Comparison of ENCODE assay signal across 8 mouse cellular contexts in the genomic region with DNA sequence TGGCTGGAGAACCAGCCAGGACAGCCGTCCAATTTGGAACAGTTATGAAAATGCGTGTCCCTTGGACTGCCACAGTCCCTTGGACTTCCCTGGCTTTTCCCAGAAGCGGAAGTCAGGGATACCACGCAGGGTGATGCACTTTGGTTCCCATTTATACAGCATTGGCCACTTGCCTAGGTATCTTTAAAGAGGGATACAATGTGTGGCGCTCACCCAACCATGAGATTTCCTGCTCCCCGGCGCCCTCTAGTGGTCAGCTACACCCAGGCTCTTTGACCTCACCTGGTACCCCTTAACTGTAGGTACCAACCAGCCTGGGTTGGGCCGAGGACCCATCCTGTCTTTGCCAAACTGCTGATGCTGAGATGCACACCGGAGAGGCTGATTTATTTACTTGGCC. TPM values are rescaled to one million over a fixed set of nuclear protein-coding genes. Genes with fewer than 3 reads are reported as not detected.
DNase-seq lines count a peak whose midpoint lies in the region; ATAC-seq and TF ChIP-seq lines count a peak whose summit lies in the region.
"Had no signal": no experiment of that assay in that cellular context is flagged by ENCODE, and none has a peak within 500 bp of the region (broad histone marks: within the 10 kb centered on the region; RNA-seq: fewer than 3 reads in every experiment).

No protein-coding gene starts in this region.

- DNase-seq in WW6 (ENCODE audit: low read depth, low spot score): peak; percentile 66
- DNase-seq in cerebellum, adult 9-11 months: peak; percentile 60
- DNase-seq in frontal cortex, postnatal 36 days (ENCODE audit: low spot score in 2 of 2): peak; percentile 80
- peak; percentile 76 to 86 for DNase-seq in left cerebral cortex, adult 2 months (ENCODE audit: extremely low spot score in 1 of 2, low spot score in 2 of 2)
- DNase-seq in right cerebral cortex, postnatal 4 days: peak; percentile 78

- intact Hi-C loops in left cerebral cortex, adult 2 months (cut with DNase I): loop anchor here (1.0 to 10.0 kb wide), 2 partner anchors 87 to 434 kb away; no protein-coding TSS in a partner anchor

- TF ChIP-seq CTCF in left cerebral cortex, adult 2 months (IDR thresholded peaks at IDR 0.05): peak; percentile 97

- H3K27ac ChIP-seq in left cerebral cortex, adult 2 months: no peak overlapping the region
- H3K27ac ChIP-seq: neural tube, embryonic 13.5 days had no signal

- ATAC-seq in inflammation-experienced regulatory T-cells, adult 6 months: peak; percentile 52
- ATAC-seq in megakaryocyte-erythroid progenitor cell, adult 5-6 weeks (replicated peaks; ENCODE audit: low FRiP score, low TSS enrichment, poor library complexity, severe bottlenecking): peak; percentile 88

- H3K4me3 ChIP-seq in left cerebral cortex, adult 2 months: no peak overlapping the region
- H3K4me3 ChIP-seq: neural tube, embryonic 13.5 days had no signal

RNA-seq across cellular contexts. Expression of a gene that starts 44.5 kb away (rescaled TPM):
- polyA plus RNA-seq in inflammation-experienced regulatory T-cells, adult 6 months (2017; shearing (Covaris generic)): 10 to 100 TPM; 16.0 to 35.6 (median 29.9) TPM
- total RNA-seq in left cerebral cortex, adult 2 months (2021): 100 to 1,000 TPM; 103 to 116 TPM
- 23.6 and 25.4 TPM in 2 replicates for total RNA-seq in megakaryocyte-erythroid progenitor cell, adult 5-6 weeks (2014; fragmentation: Nextera tagmentation)
- total RNA-seq in megakaryocyte-erythroid progenitor cell, adult 5-6 weeks (2017): 13.0 and 13.9 TPM in 2 replicates
